Comparison of ENCODE assay signal across 25 mouse cellular contexts in the genomic region with DNA sequence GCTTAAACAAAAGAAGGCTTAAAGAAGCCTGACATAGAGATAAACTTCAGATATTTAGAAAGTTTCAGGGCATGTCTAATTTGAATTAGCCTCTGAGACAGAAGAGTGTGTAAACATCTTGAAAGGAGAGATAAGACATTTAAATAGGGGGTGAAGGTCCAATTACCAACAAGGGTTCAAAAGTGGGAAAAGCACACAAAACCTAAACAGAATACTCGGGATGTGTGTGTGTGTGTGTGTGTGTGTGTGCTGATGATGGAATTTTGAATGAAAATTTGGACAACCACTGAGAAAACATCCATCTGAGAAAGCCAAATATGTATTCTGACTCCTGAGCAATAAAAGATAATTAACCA.
DNase-seq lines count a peak whose midpoint lies in the region; ATAC-seq and TF ChIP-seq lines count a peak whose summit lies in the region.
"Had no signal": no experiment of that assay in that cellular context is flagged by ENCODE, and none has a peak within 500 bp of the region (broad histone marks: within the 10 kb centered on the region; RNA-seq: fewer than 3 reads in every experiment).

No protein-coding gene starts in this region.

- no peak for TF ChIP-seq CTCF in intestine, postnatal 0 days (IDR thresholded peaks at IDR 0.05; ENCODE audit: low read depth)
- TF ChIP-seq CTCF in stomach, postnatal 0 days (IDR thresholded peaks at IDR 0.05; ENCODE audit: low read depth): no peak

- H3K9ac ChIP-seq in heart, embryonic 13.5 days: peak overlapping the region; percentile 47
- H3K9ac ChIP-seq in intestine, embryonic 15.5 days: no peak overlapping the region
- no peak overlapping the region for H3K9ac ChIP-seq in intestine, postnatal 0 days (ENCODE audit: low read depth, low read length)
- no peak overlapping the region for H3K9ac ChIP-seq in stomach, embryonic 15.5 days
- no peak overlapping the region for H3K9ac ChIP-seq in stomach, postnatal 0 days (ENCODE audit: low read length)
- H3K9ac ChIP-seq: embryonic facial prominence, embryonic 13.5 days; forebrain, embryonic 15.5 days; hindbrain, embryonic 14.5 days; limb, embryonic 13.5 days; midbrain, embryonic 15.5 days; neural tube, embryonic 15.5 days had no signal

- peak overlapping the region; percentile 52 for H3K4me2 ChIP-seq in heart, embryonic 13.5 days
- no peak overlapping the region for H3K4me2 ChIP-seq in intestine, embryonic 15.5 days (replicated peaks)
- H3K4me2 ChIP-seq in intestine, postnatal 0 days (replicated peaks; ENCODE audit: low read depth): no peak overlapping the region
- H3K4me2 ChIP-seq in stomach, embryonic 15.5 days: no peak overlapping the region
- no peak overlapping the region for H3K4me2 ChIP-seq in stomach, postnatal 0 days (replicated peaks; ENCODE audit: low read depth)
- H3K4me2 ChIP-seq: embryonic facial prominence, embryonic 13.5 days; forebrain, embryonic 15.5 days; hindbrain, embryonic 14.5 days; limb, embryonic 13.5 days; midbrain, embryonic 15.5 days; neural tube, embryonic 15.5 days had no signal

- no peak overlapping the region for H3K4me3 ChIP-seq in heart, embryonic 13.5 days
- no peak overlapping the region for H3K4me3 ChIP-seq in intestine, embryonic 15.5 days (replicated peaks)
- no peak overlapping the region for H3K4me3 ChIP-seq in intestine, postnatal 0 days (ENCODE audit: low read depth, low read length)
- H3K4me3 ChIP-seq in stomach, embryonic 15.5 days (replicated peaks): no peak overlapping the region
- H3K4me3 ChIP-seq in stomach, postnatal 0 days (ENCODE audit: low read depth, low read length): no peak overlapping the region
- H3K4me3 ChIP-seq: embryonic facial prominence, embryonic 13.5 days; forebrain, embryonic 10.5 days; forebrain, embryonic 15.5 days; limb, embryonic 13.5 days; midbrain, embryonic 10.5 days; midbrain, embryonic 15.5 days; neural tube, embryonic 15.5 days had no signal

- peaks cover 38% of the 10 kb centered on the region for H3K4me1 ChIP-seq in heart, embryonic 13.5 days
- peaks cover 3% of the 10 kb centered on the region; the same call in 1 of the 2 replicates for H3K4me1 ChIP-seq in intestine, embryonic 15.5 days (replicated peaks)
- no peaks in the 10 kb centered on the region for H3K4me1 ChIP-seq in intestine, postnatal 0 days (replicated peaks; ENCODE audit: control insufficient read depth, insufficient read depth, low read length)
- no peaks in the 10 kb centered on the region for H3K4me1 ChIP-seq in stomach, embryonic 15.5 days
- H3K4me1 ChIP-seq in stomach, postnatal 0 days (replicated peaks; ENCODE audit: control insufficient read depth, insufficient read depth): no peaks in the 10 kb centered on the region
- H3K4me1 ChIP-seq: forebrain, embryonic 10.5 days; limb, embryonic 13.5 days; midbrain, embryonic 10.5 days had no signal

- TF ChIP-seq EP300 in stomach, postnatal 0 days (optimal IDR thresholded peaks at IDR 0.05): no peak

- peak overlapping the region; percentile 82 for H3K27ac ChIP-seq in heart, embryonic 13.5 days (replicated peaks)
- H3K27ac ChIP-seq in intestine, embryonic 15.5 days: no peak overlapping the region
- H3K27ac ChIP-seq in intestine, postnatal 0 days (ENCODE audit: low read depth, low read length): no peak overlapping the region
- H3K27ac ChIP-seq in stomach, embryonic 15.5 days: no peak overlapping the region
- no peak overlapping the region for H3K27ac ChIP-seq in stomach, postnatal 0 days (replicated peaks)
- H3K27ac ChIP-seq: embryonic facial prominence, embryonic 13.5 days; forebrain, embryonic 10.5 days; forebrain, embryonic 15.5 days; hindbrain, embryonic 14.5 days; kidney, postnatal 0 days; limb, embryonic 13.5 days; midbrain, embryonic 10.5 days; midbrain, embryonic 15.5 days; neural tube, embryonic 15.5 days had no signal

- DNase-seq in heart, postnatal 4 days: no peak
- no peak for DNase-seq in stomach, postnatal 0 days (ENCODE audit: low spot score)
- DNase-seq in gastrocnemius, postnatal 10 days: no peak
- DNase-seq: cerebellum, adult 11-12 months; cerebellum, adult 9-11 months; gastrocnemius, postnatal 36 days; kidney, adult 8-10 months; kidney, postnatal 4 days; retina, postnatal 1 day; right cerebral cortex, postnatal 14 days; thymus, postnatal 14 days had no signal

- H3K36me3 ChIP-seq in heart, embryonic 13.5 days: 0 out of 2 replicates have a peak, but pooled peaks cover 3% of the 10 kb centered on the region
- no peaks in the 10 kb centered on the region for H3K36me3 ChIP-seq in intestine, embryonic 15.5 days
- no peaks in the 10 kb centered on the region for H3K36me3 ChIP-seq in intestine, postnatal 0 days (ENCODE audit: control insufficient read depth, insufficient read depth)
- H3K36me3 ChIP-seq in stomach, embryonic 15.5 days: no peaks in the 10 kb centered on the region
- no peaks in the 10 kb centered on the region for H3K36me3 ChIP-seq in stomach, postnatal 0 days (ENCODE audit: control insufficient read depth, insufficient read depth, low read length)
- H3K36me3 ChIP-seq: embryonic facial prominence, embryonic 13.5 days; forebrain, embryonic 10.5 days; forebrain, embryonic 15.5 days; limb, embryonic 13.5 days; midbrain, embryonic 10.5 days; midbrain, embryonic 15.5 days; neural tube, embryonic 15.5 days had no signal

- H3K9me3 ChIP-seq in heart, embryonic 13.5 days: no peaks in the 10 kb centered on the region
- H3K9me3 ChIP-seq in intestine, embryonic 15.5 days: no peaks in the 10 kb centered on the region
- no peaks in the 10 kb centered on the region for H3K9me3 ChIP-seq in intestine, postnatal 0 days (ENCODE audit: control insufficient read depth)
- no peaks in the 10 kb centered on the region for H3K9me3 ChIP-seq in stomach, embryonic 15.5 days
- H3K9me3 ChIP-seq in stomach, postnatal 0 days (ENCODE audit: control insufficient read depth, low read length): no peaks in the 10 kb centered on the region
- H3K9me3 ChIP-seq: embryonic facial prominence, embryonic 13.5 days; forebrain, embryonic 10.5 days; forebrain, embryonic 15.5 days; limb, embryonic 13.5 days; midbrain, embryonic 10.5 days; midbrain, embryonic 15.5 days; neural tube, embryonic 15.5 days had no signal

- no peak for ATAC-seq in heart, embryonic 13.5 days (ENCODE audit: extremely low read depth, insufficient number of reproducible peaks, low FRiP score, low TSS enrichment)
- peak; percentile 63 for ATAC-seq in intestine, embryonic 15.5 days
- no peak for ATAC-seq in intestine, postnatal 0 days
- ATAC-seq in stomach, embryonic 15.5 days (ENCODE audit: insufficient read depth, low FRiP score, low read depth): 0 out of 2 replicates have a peak, but pooled peaks have one; percentile 7
- ATAC-seq in stomach, postnatal 0 days (ENCODE audit: low FRiP score, low TSS enrichment): no peak
- ATAC-seq: CD4-positive, CD25-positive, alpha-beta regulatory T cell, adult 4 months; midbrain, embryonic 15.5 days had no signal

- no peaks in the 10 kb centered on the region for H3K27me3 ChIP-seq in heart, embryonic 13.5 days (replicated peaks)
- no peaks in the 10 kb centered on the region for H3K27me3 ChIP-seq in intestine, embryonic 15.5 days (replicated peaks)
- H3K27me3 ChIP-seq in intestine, postnatal 0 days (replicated peaks; ENCODE audit: control insufficient read depth, insufficient read depth, low read length): no peaks in the 10 kb centered on the region
- H3K27me3 ChIP-seq in stomach, embryonic 15.5 days (replicated peaks): no peaks in the 10 kb centered on the region
- no peaks in the 10 kb centered on the region for H3K27me3 ChIP-seq in stomach, postnatal 0 days (ENCODE audit: control insufficient read depth, insufficient read depth, low read length)
- H3K27me3 ChIP-seq: embryonic facial prominence, embryonic 13.5 days; forebrain, embryonic 15.5 days; limb, embryonic 13.5 days; midbrain, embryonic 15.5 days; neural tube, embryonic 15.5 days had no signal

- 43% methylated on average over 1 of the region's 1 CpGs for WGBS in heart, embryonic 13.5 days
- WGBS in intestine, embryonic 15.5 days: 24% methylated on average over 1 of the region's 1 CpGs
- WGBS in intestine, postnatal 0 days: 11% methylated on average over 1 of the region's 1 CpGs
- WGBS in stomach, embryonic 15.5 days: 29% methylated on average over 1 of the region's 1 CpGs
- 30% methylated on average over 1 of the region's 1 CpGs for WGBS in stomach, postnatal 0 days

Comparison
In these comparisons a context has a peak if more than half of its experiments do, and no peak if none do; other contexts are left out.
1. ATAC-seq: peak in intestine, embryonic 15.5 days (single experiment) and stomach, embryonic 15.5 days (single experiment); none in heart, embryonic 13.5 days (single experiment), intestine, postnatal 0 days (single experiment) and stomach, postnatal 0 days (single experiment).